Mouse (Mus musculus) small intestine, adult 2 months (tissue): ENCODE measurements around the gene Gm44579.

Source experiments
- CTCF ChIP-seq: fragments of 200-500 bp; IDR thresholded peaks from 2 replicates; pipeline ENCODE4 v1.5.1; 2012; ENCODE audit warnings: low read depth, mild to moderate bottlenecking, control low read depth, inconsistent platforms, low read length, moderate library complexity, mixed read lengths; ENCODE audit not compliant: insufficient replicate concordance, insufficient read length; ENCODE audit errors: extremely low read depth
- POLR2A ChIP-seq: fragments of 200-500 bp; IDR thresholded peaks from 2 replicates; pipeline ENCODE4 v1.6.1; 2012; ENCODE audit warnings: low read depth, mild to moderate bottlenecking, control low read depth, inconsistent platforms, low read length, moderate library complexity

GRCm38 (mm10) chr15:98195442-98195841 lies 25.3 kb downstream of the Gm44579 start, which contains the start of gene Olfr288:
- TF ChIP-seq CTCF (no peak), POLR2A (no peak)
